Mouse (Mus musculus): ENCODE data around the gene Sema4b.

DNA sequence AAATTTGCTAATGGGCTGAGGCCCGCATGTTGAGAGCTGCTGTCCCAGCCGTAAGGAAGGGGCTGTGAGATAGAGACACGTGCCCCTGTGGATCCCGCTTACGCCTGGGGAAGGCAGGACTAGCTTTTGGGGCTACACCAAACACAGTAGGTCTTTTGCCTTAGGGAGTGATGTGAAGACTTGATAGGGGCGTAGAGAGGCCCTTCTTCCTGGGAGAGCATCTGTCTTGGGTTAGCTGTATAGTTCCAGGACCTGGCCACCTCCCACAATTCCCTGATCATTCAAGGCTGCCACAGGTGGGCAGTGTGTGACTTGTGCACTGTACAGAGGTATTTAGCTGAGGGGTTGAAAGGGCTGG is 13.9 kb downstream of the Sema4b start:
- TF ChIP-seq CTCF (IDR thresholded peaks at IDR 0.05) (no peak), EP300 (IDR thresholded peaks at IDR 0.05; ENCODE audit: insufficient read depth, low read depth, low read length) (no peak)
